Mouse (Mus musculus): ENCODE measurements around the gene Gm6217.
"Not testable (repeated sequence)": the region's sequence is repeated elsewhere in the genome, so short reads cannot be mapped to it uniquely, and the experiment has no call there.

The Gm6217 gene

GRCm38 (mm10) chr1:82931326-82931725, at the start of gene Gm6217:
TSS of gene Gm6217 (minus strand) at chr1:82931399.
- DNase-seq (ENCODE audit: low read depth, low spot score): not testable (repeated sequence)

- DNase-seq (ENCODE audit: low read depth, low spot score): no peak
Measured at GRCm38 (mm10) chr1:82977840-82978239, 46.6 kb upstream of the Gm6217 start.

GRCm38 (mm10) chr1:82975750-82976149, 44.6 kb upstream of the Gm6217 start:
- DNase-seq (ENCODE audit: low read depth, low spot score): peak; percentile 39

GRCm38 (mm10) chr1:82974342-82974741, 43.1 kb upstream of the Gm6217 start:
- DNase-seq (ENCODE audit: low read depth, low spot score): no peak

- DNase-seq (ENCODE audit: low read depth, low spot score): peak; percentile 80
Measured at GRCm38 (mm10) chr1:82973901-82974300, 42.7 kb upstream of the Gm6217 start.

GRCm38 (mm10) chr1:82973244-82973643, 42.0 kb upstream of the Gm6217 start:
- peak; percentile 23 for DNase-seq (ENCODE audit: low read depth, low spot score)

- no peak for DNase-seq (ENCODE audit: low read depth, low spot score)
Measured at GRCm38 (mm10) chr1:82972046-82972445, 40.8 kb upstream of the Gm6217 start.

- DNase-seq (ENCODE audit: low read depth, low spot score): no peak
Measured at GRCm38 (mm10) chr1:82966413-82966812, 35.2 kb upstream of the Gm6217 start.

GRCm38 (mm10) chr1:82959870-82960385, 28.7 kb upstream of the Gm6217 start, which contains the start of gene Gm47955:
TSS of gene Gm47955 (plus strand) at chr1:82960286.
- no peak for DNase-seq (ENCODE audit: low read depth, low spot score)

GRCm38 (mm10) chr1:82955913-82956312, 24.7 kb upstream of the Gm6217 start, which contains the start of gene Gm7544:
TSS of gene Gm7544 (minus strand) at chr1:82956013.
- DNase-seq (ENCODE audit: low read depth, low spot score): not testable (repeated sequence)

- no peak for DNase-seq (ENCODE audit: low read depth, low spot score)
Measured at GRCm38 (mm10) chr1:82948601-82949000, 17.4 kb upstream of the Gm6217 start.

GRCm38 (mm10) chr1:82946029-82946428, 14.8 kb upstream of the Gm6217 start:
- not testable (repeated sequence) for DNase-seq (ENCODE audit: low read depth, low spot score)

GRCm38 (mm10) chr1:82943295-82943694, 12.1 kb upstream of the Gm6217 start, which contains the start of gene A030003K21Rik:
TSS of gene A030003K21Rik (minus strand) at chr1:82943388.
- not testable (repeated sequence) for DNase-seq (ENCODE audit: low read depth, low spot score)

- not testable (repeated sequence) for DNase-seq (ENCODE audit: low read depth, low spot score)
Measured at GRCm38 (mm10) chr1:82942505-82942904, 11.3 kb upstream of the Gm6217 start.

- no peak for DNase-seq (ENCODE audit: low read depth, low spot score)
Measured at GRCm38 (mm10) chr1:82938666-82939065, 7.5 kb upstream of the Gm6217 start.

GRCm38 (mm10) chr1:82930558-82930957, 641 bp downstream of the Gm6217 start:
- DNase-seq (ENCODE audit: low read depth, low spot score): not testable (repeated sequence)

GRCm38 (mm10) chr1:82924650-82925049, 6.5 kb downstream of the Gm6217 start, which contains the start of gene A030014E15Rik:
TSS of gene A030014E15Rik (plus strand) at chr1:82924917.
- no peak for DNase-seq (ENCODE audit: low read depth, low spot score)

- DNase-seq (ENCODE audit: low read depth, low spot score): peak; percentile 33
Measured at GRCm38 (mm10) chr1:82913434-82913833, 17.8 kb downstream of the Gm6217 start.

GRCm38 (mm10) chr1:82913025-82913424, 18.2 kb downstream of the Gm6217 start, which contains the start of gene A030005L19Rik:
TSS of gene A030005L19Rik (plus strand) at chr1:82913325.
- DNase-seq (ENCODE audit: low read depth, low spot score): peak; percentile 22

- no peak for DNase-seq (ENCODE audit: low read depth, low spot score)
Measured at GRCm38 (mm10) chr1:82905886-82906285, 25.3 kb downstream of the Gm6217 start.

GRCm38 (mm10) chr1:82901201-82901600, 30.0 kb downstream of the Gm6217 start:
- no peak for DNase-seq (ENCODE audit: low read depth, low spot score)

- DNase-seq (ENCODE audit: low read depth, low spot score): peak; percentile 81
Measured at GRCm38 (mm10) chr1:82900567-82900966, 30.6 kb downstream of the Gm6217 start.

- no peak for DNase-seq (ENCODE audit: low read depth, low spot score)
Measured at GRCm38 (mm10) chr1:82893269-82893668, 37.9 kb downstream of the Gm6217 start.

Data from CD4-positive helper T cell, adult 2 months (primary cell).